Mouse (Mus musculus) CH12.LX (cell line): Measurements from ENCODE around the gene Grin3a. TPM values are rescaled to one million over a fixed set of nuclear protein-coding genes. Genes with fewer than 3 reads are reported as not detected.

Experiments
- DNase-seq: peaks from one replicate; pipeline ENCODE4 v3.0.0-alpha.2; 2013; ENCODE audit errors: extremely low read depth
- H3K27ac ChIP-seq: 2 replicates; pipeline ENCODE4 v1.5.1; 2012; ENCODE audit warnings: low read depth, mild to moderate bottlenecking, control low read depth, moderate library complexity; ENCODE audit not compliant: insufficient read depth
- H3K27me3 ChIP-seq: replicated peaks from 2 replicates; pipeline ENCODE3; 2012; ENCODE audit warnings: inconsistent platforms
- H3K36me3 ChIP-seq, 2 experiments: replicated peaks in 1 of 2; 2 replicates each; pipeline versions ENCODE3 to v1.6.1; 2012; ENCODE audit warnings: inconsistent platforms in 1 of 2, low read length in 1 of 2, mild to moderate bottlenecking in 1 of 2, mixed read lengths in 1 of 2, moderate library complexity in 1 of 2; ENCODE audit not compliant: control insufficient read depth in 1 of 2, insufficient read depth in 1 of 2
- H3K4me1 ChIP-seq, 2 experiments: 2 replicates each; pipeline ENCODE4 v1.6.1; 2012; ENCODE audit warnings: inconsistent platforms in 1 of 2, moderate library complexity in 1 of 2; ENCODE audit not compliant: insufficient read depth in 2 of 2, control insufficient read depth in 1 of 2
- H3K4me2 ChIP-seq: 2 replicates; pipeline ENCODE4 v1.6.1; 2012; ENCODE audit warnings: low read depth, mild to moderate bottlenecking, control low read depth; ENCODE audit not compliant: poor library complexity, insufficient read depth, severe bottlenecking
- H3K4me3 ChIP-seq, 3 experiments: fragments of 150-350 bp in 1 of 3; sonication (generic) in 1 of 3; replicated peaks in 1 of 3; 2 replicates each; pipeline versions ENCODE3 to v1.5.1; 2011 to 2012; ENCODE audit warnings: low read depth in 2 of 3, low read length in 2 of 3, mild to moderate bottlenecking in 2 of 3, moderate library complexity in 2 of 3, control low read depth in 1 of 3, improper control_type of control experiment in 1 of 3, inconsistent platforms in 1 of 3, mixed read lengths in 1 of 3; ENCODE audit not compliant: poor library complexity in 1 of 3
- H3K79me2 ChIP-seq: replicated peaks from 2 replicates; pipeline ENCODE4 v1.6.1; 2012; ENCODE audit warnings: mild to moderate bottlenecking, moderate library complexity; ENCODE audit not compliant: control insufficient read depth, poor library complexity, insufficient read depth, severe bottlenecking; ENCODE audit errors: extremely low read depth
- H3K9ac ChIP-seq: 2 replicates; pipeline ENCODE4 v1.6.1; 2012; ENCODE audit warnings: low read depth, mild to moderate bottlenecking, control low read depth, moderate library complexity; ENCODE audit not compliant: insufficient read depth
- H3K9me3 ChIP-seq: replicated peaks from 2 replicates; pipeline ENCODE3; 2012; ENCODE audit warnings: low read length, inconsistent platforms, mixed read lengths
- CHD2 ChIP-seq: IDR thresholded peaks from 2 replicates; pipeline ENCODE4 v1.6.1; 2011; ENCODE audit warnings: low read length, improper control_type of control experiment
- CTCF ChIP-seq, 2 experiments: IDR thresholded peaks in 1 of 2; conservative IDR thresholded peaks in 1 of 2; 2 replicates each; pipeline ENCODE4 v1.5.1; 2011 to 2012; ENCODE audit warnings: low read depth in 2 of 2, low read length in 2 of 2, improper control_type of control experiment in 1 of 2, inconsistent platforms in 1 of 2, mild to moderate bottlenecking in 1 of 2, moderate library complexity in 1 of 2
- E2F4 ChIP-seq: IDR thresholded peaks from 2 replicates; pipeline ENCODE4 v1.6.1; 2011; ENCODE audit warnings: low read depth, low read length, improper control_type of control experiment; ENCODE audit not compliant: insufficient replicate concordance
- JUND ChIP-seq: conservative IDR thresholded peaks from 2 replicates; pipeline ENCODE4 v1.6.1; 2011; ENCODE audit warnings: low read depth, low read length, improper control_type of control experiment
- KAT2A ChIP-seq: IDR thresholded peaks from 2 replicates; pipeline ENCODE4 v1.6.1; 2012; ENCODE audit warnings: low read length, improper control_type of control experiment, inconsistent platforms; ENCODE audit not compliant: insufficient replicate concordance
- PAX5 ChIP-seq: IDR thresholded peaks from 2 replicates; pipeline ENCODE4 v1.6.1; 2012; ENCODE audit warnings: low read length, inconsistent platforms, mixed read lengths
- RAD21 ChIP-seq: IDR thresholded peaks from 2 replicates; pipeline ENCODE4 v1.6.1; 2011; ENCODE audit warnings: low read depth, mild to moderate bottlenecking, low read length, improper control_type of control experiment, moderate library complexity
- SMC3 ChIP-seq: IDR thresholded peaks from 2 replicates; pipeline ENCODE4 v1.6.1; 2011; ENCODE audit warnings: low read depth, low read length, improper control_type of control experiment
- UBTF ChIP-seq: IDR thresholded peaks from 2 replicates; pipeline ENCODE4 v1.6.1; 2012; ENCODE audit warnings: low read depth, mild to moderate bottlenecking, inconsistent platforms, low read length, improper control_type of control experiment, moderate library complexity
- USF1 ChIP-seq: IDR thresholded peaks from 2 replicates; pipeline ENCODE4 v1.6.1; 2014; ENCODE audit warnings: low read depth, mild to moderate bottlenecking, inconsistent platforms, low read length, improper control_type of control experiment
- USF2 ChIP-seq: conservative IDR thresholded peaks from 2 replicates; pipeline ENCODE4 v1.6.1; 2011; ENCODE audit warnings: low read depth, low read length, improper control_type of control experiment
- ZC3H11A ChIP-seq: IDR thresholded peaks from 2 replicates; pipeline ENCODE4 v1.6.1; 2012; ENCODE audit warnings: low read depth, mild to moderate bottlenecking, inconsistent platforms, low read length, improper control_type of control experiment
- ZNF384 ChIP-seq: IDR thresholded peaks from 2 replicates; pipeline ENCODE4 v1.6.1; 2012; ENCODE audit warnings: low read depth, low read length, improper control_type of control experiment, inconsistent platforms
- dilution Hi-C: fragments of 300-500 bp; cut with MboI; formaldehyde crosslinking; loops from 2 replicates; pipeline ENCODE4 v1.14.3; 2020; ENCODE audit warnings: low sequenced_read_pairs; ENCODE audit not compliant: extremely low pct_unique_long_range_greater_than_20kb, extremely low pct_ligation_motif_present
- in situ Hi-C: fragments of 300-500 bp; cut with MboI; formaldehyde crosslinking; loops from 3 replicates; pipeline ENCODE4 v1.14.3; 2019; ENCODE audit warnings: low sequenced_read_pairs, low pct_ligation_motif_present, low pct_unique_long_range_greater_than_20kb, mixed read lengths
- polyA plus RNA-seq: library from polyadenylated mRNA; unstranded; fragments of >175 nt; gene quantifications from 2 replicates; pipeline ENCODE4 v1.2.1, GENCODE M21; 2012; ENCODE audit warnings: low read depth; ENCODE audit not compliant: insufficient read length
- total RNA-seq, 2 experiments: library from RNA; depleted of rRNA; stranded (reverse); fragments of 300-350 nt in 1 of 2; fragments of >200 nt in 1 of 2; gene quantifications; 2 replicates each; pipeline ENCODE4 v1.2.3; 2012 to 2014

Gene Grin3a
- total and polyA plus RNA-seq, 3 experiments = 0.06 TPM; not detected in 2

- no peaks in the 10 kb centered on the region for H3K9me3 ChIP-seq
- peak overlapping the region; percentile 38; the same call in 1 of the 2 replicates for H3K4me2 ChIP-seq
- dilution Hi-C loops (no loop called here), in situ Hi-C loops (no loop called here)
- no peaks in the 10 kb centered on the region for H3K36me3 ChIP-seq
- DNase-seq = no peak
- H3K4me3 ChIP-seq = no peak overlapping the region
- no peaks in the 10 kb centered on the region for H3K4me1 ChIP-seq
- H3K79me2 ChIP-seq = no peaks in the 10 kb centered on the region
- no peak overlapping the region for H3K27ac ChIP-seq
- no peaks in the 10 kb centered on the region for H3K27me3 ChIP-seq
- H3K9ac ChIP-seq = no peak overlapping the region
- no peak for TF ChIP-seq USF2
- TF ChIP-seq JUND = no peak
- TF ChIP-seq UBTF = no peak
- TF ChIP-seq CHD2 = no peak
- no peak for TF ChIP-seq USF1
- TF ChIP-seq KAT2A = no peak
- TF ChIP-seq, all 38 proteins: peak for 0
Observed at GRCm38 (mm10) chr4:49691405-49692194, 153.9 kb downstream of the Grin3a start.

GRCm38 (mm10) chr4:49688594-49689288 is 156.8 kb downstream of the Grin3a start:
- Histone ChIP-seq H3K4me3 (no peak overlapping the region), H3K27me3 (no peaks in the 10 kb centered on the region)
- dilution Hi-C loops = no loop called here
- peak; percentile 85 for TF ChIP-seq SMC3
- TF ChIP-seq PAX5 = no peak
- no peak for TF ChIP-seq E2F4
- peak; percentile 79 to 86 for TF ChIP-seq CTCF (conservative IDR thresholded peaks at IDR 0.05 in 1 of 2, IDR thresholded peaks at IDR 0.05 in 1 of 2; ENCODE audit: low read depth in 2 of 2, low read length in 2 of 2)
- TF ChIP-seq ZC3H11A = peak; percentile 51
- TF ChIP-seq RAD21 = peak; percentile 93
- TF ChIP-seq ZNF384 = peak; percentile 96
- TF ChIP-seq, all 38 proteins: peak for 5
- peak; percentile 62 for DNase-seq
- no peaks in the 10 kb centered on the region for H3K4me1 ChIP-seq
- H3K9me3 ChIP-seq = no peaks in the 10 kb centered on the region
- no peak overlapping the region for H3K27ac ChIP-seq
- in situ Hi-C loops = no loop called here
- no peak overlapping the region for H3K9ac ChIP-seq
- H3K79me2 ChIP-seq = no peaks in the 10 kb centered on the region
- H3K4me2 ChIP-seq = no peak overlapping the region
- H3K36me3 ChIP-seq = no peaks in the 10 kb centered on the region
